Mouse (Mus musculus): ENCODE data around the gene Rnf114. TPM values are rescaled to one million over a fixed set of nuclear protein-coding genes. Genes with fewer than 3 reads are reported as not detected.
A peak's percentile ranks its signal among the peaks of the same experiment; 100 is the strongest.

The Rnf114 gene
- polyA plus RNA-seq, 1 experiment from 2014 or later = 150 TPM

DNA sequence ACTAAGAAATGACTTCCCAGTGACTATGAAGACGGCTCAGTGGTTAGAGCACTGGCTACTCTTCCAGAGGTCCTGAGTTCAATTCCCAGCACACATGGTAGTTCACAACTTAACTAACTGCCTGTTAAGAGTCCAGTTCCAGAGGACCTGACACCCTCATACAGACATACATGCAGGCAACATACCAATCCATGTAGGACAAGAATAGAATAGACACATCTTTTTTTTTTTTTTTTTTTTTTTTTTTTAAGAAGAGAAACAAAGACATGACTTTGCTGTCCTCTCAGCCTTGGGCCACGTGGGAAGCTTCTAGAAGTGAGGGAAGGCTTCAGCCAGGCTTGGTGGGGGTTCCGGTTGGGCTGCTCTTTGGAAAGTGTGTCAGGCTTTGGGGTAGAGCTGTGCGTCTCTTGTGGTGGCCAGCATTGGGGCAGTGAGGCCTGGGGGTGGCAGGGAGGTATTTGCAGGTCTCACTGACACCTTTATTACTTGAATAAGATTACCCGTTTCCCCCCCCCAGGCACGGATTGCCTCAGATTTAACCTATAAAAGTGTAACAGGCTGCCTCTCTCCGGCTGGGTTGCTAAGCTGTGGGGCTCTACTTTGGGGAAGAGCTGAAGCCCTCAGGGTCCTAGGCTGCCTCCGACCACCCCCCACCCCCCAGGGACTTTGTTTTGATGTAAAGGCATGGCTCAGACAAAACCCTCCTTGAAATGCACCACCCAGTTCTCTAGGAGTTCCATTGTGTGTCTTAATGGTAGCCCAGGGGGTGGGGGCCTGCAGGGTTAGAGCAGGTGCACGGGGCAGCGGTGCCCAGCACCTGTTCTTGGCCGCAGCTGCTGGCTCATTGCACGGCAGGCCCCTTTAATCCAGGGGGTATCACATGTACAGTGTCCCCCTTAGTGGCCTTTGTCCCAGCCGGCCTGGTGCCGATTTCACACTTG is 47.4 kb downstream of the Rnf114 start:
- DNase-seq (ENCODE audit: low spot score) = no peak
- no peak overlapping the region for H3K4me2 ChIP-seq (ENCODE audit: low read length)
- 19% methylated on average over 14 of the region's 14 CpGs for WGBS
- H3K4me3 ChIP-seq (ENCODE audit: low read depth, low read length) = no peak overlapping the region
- no peak for ATAC-seq
- H3K9ac ChIP-seq (ENCODE audit: low read length) = no peak overlapping the region
- peaks cover 32% of the 10 kb centered on the region for H3K27me3 ChIP-seq (replicated peaks; ENCODE audit: control insufficient read depth, insufficient read depth, low read length)
- no peaks in the 10 kb centered on the region; the same call in 1 of the 2 replicates for H3K4me1 ChIP-seq (ENCODE audit: control insufficient read depth, insufficient read depth, low read length)
- no peaks in the 10 kb centered on the region for H3K9me3 ChIP-seq (replicated peaks; ENCODE audit: control insufficient read depth, low read length)
- H3K27ac ChIP-seq (ENCODE audit: low read depth, low read length) = no peak overlapping the region
- H3K36me3 ChIP-seq (ENCODE audit: control insufficient read depth, insufficient read depth, low read length) = no peaks in the 10 kb centered on the region

DNA sequence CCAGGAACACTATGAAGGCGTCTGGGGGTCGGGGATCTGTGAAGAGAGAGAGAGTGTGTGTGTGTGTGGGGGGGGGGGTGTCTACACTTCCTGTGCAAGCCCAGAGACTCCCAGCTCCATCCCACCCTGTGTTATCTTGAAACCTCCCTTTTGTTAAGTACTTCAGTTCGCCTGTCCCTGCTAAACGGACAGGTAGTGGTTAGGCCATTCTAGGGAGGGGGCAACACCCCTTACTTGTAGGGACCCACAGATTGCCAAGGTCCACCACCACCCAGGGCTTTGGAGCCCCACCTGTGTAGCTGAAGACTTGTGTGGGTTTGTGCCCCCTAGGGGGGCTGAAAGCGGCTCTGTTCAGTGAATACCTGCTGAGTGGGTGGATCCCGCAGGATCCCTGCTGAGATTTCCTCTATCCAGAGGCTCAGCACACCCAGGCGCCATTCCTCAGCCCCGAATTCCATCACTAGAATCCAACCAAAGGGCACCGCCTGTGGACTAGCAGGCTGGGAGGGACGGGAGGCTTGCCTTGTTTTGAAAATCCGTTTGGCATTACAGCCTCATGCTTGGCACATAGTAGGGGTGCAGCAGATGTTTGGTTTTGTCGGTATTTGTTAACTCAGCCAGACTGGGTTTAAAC is 48.1 kb downstream of the Rnf114 start:
- Histone ChIP-seq H3K4me2 (ENCODE audit: low read length) (no peak overlapping the region), H3K36me3 (ENCODE audit: control insufficient read depth, insufficient read depth, low read length) (no peaks in the 10 kb centered on the region), H3K9ac (ENCODE audit: low read length) (no peak overlapping the region), H3K4me1 (ENCODE audit: control insufficient read depth, insufficient read depth, low read length) (no peaks in the 10 kb centered on the region; the same call in 1 of the 2 replicates), H3K27ac (ENCODE audit: low read depth, low read length) (no peak overlapping the region), H3K9me3 (replicated peaks; ENCODE audit: control insufficient read depth, low read length) (no peaks in the 10 kb centered on the region), H3K27me3 (replicated peaks; ENCODE audit: control insufficient read depth, insufficient read depth, low read length) (peaks cover 32% of the 10 kb centered on the region), H3K4me3 (ENCODE audit: low read depth, low read length) (no peak overlapping the region)
- DNase-seq (ENCODE audit: low spot score) (no peak), ATAC-seq (no peak)
- WGBS = 8% methylated on average over 12 of the region's 12 CpGs

DNA sequence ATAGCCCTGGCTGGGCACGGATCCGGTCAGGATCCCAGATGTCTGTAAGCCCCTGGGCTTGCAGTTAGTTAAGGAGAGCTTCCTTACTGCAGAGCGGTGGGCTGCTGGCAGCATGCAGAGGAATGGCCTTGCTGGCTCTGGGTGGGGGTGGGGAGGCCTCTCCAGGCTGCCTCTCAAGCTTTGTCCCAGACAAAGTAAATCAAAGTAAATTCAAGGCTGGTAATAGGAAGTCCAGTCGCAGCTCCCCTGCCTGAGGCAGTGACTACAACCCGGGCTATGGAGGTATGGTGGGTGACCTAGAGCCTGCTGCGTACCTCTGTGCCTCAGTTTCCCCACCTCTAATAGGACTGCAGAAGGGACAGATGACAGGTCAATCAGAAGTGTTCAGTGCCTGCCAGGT is 48.9 kb downstream of the Rnf114 start:
- no peak overlapping the region for H3K4me2 ChIP-seq (ENCODE audit: low read length)
- no peak overlapping the region for H3K9ac ChIP-seq (ENCODE audit: low read length)
- no peaks in the 10 kb centered on the region for H3K9me3 ChIP-seq (replicated peaks; ENCODE audit: control insufficient read depth, low read length)
- H3K4me3 ChIP-seq (ENCODE audit: low read depth, low read length) = no peak overlapping the region
- no peaks in the 10 kb centered on the region; the same call in 1 of the 2 replicates for H3K4me1 ChIP-seq (ENCODE audit: control insufficient read depth, insufficient read depth, low read length)
- H3K36me3 ChIP-seq (ENCODE audit: control insufficient read depth, insufficient read depth, low read length) = no peaks in the 10 kb centered on the region
- no peak overlapping the region for H3K27ac ChIP-seq (ENCODE audit: low read depth, low read length)
- 7% methylated on average over 6 of the region's 6 CpGs for WGBS
- DNase-seq (ENCODE audit: low spot score) = no peak
- no peak for ATAC-seq
- H3K27me3 ChIP-seq (replicated peaks; ENCODE audit: control insufficient read depth, insufficient read depth, low read length) = peaks cover 30% of the 10 kb centered on the region

DNA sequence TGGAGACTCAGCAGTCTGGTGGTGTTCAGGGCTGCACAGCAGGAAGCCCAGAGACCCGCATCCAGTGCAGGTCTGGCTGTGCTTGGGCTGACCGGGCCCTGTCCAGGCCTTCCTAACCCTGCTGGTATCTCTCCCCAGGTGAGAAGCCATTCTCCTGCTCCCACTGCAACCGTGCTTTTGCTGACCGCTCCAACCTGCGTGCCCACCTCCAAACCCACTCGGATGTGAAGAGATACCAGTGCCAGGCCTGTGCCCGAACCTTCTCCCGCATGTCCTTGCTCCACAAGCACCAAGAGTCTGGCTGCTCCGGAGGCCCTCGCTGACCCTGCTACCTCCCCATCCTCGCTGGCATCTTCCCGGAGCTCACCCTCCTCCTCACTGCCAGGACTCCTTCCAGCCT is 49.3 kb downstream of the Rnf114 start:
- Histone ChIP-seq H3K4me1 (ENCODE audit: control insufficient read depth, insufficient read depth, low read length) (no peaks in the 10 kb centered on the region; the same call in 1 of the 2 replicates), H3K9me3 (replicated peaks; ENCODE audit: control insufficient read depth, low read length) (no peaks in the 10 kb centered on the region), H3K27ac (ENCODE audit: low read depth, low read length) (no peak overlapping the region), H3K27me3 (replicated peaks; ENCODE audit: control insufficient read depth, insufficient read depth, low read length) (peaks cover 25% of the 10 kb centered on the region), H3K9ac (ENCODE audit: low read length) (no peak overlapping the region), H3K4me3 (ENCODE audit: low read depth, low read length) (no peak overlapping the region), H3K4me2 (ENCODE audit: low read length) (no peak overlapping the region), H3K36me3 (ENCODE audit: control insufficient read depth, insufficient read depth, low read length) (no peaks in the 10 kb centered on the region)
- no peak for DNase-seq (ENCODE audit: low spot score)
- 68% methylated on average over 12 of the region's 12 CpGs for WGBS
- ATAC-seq = no peak

DNA sequence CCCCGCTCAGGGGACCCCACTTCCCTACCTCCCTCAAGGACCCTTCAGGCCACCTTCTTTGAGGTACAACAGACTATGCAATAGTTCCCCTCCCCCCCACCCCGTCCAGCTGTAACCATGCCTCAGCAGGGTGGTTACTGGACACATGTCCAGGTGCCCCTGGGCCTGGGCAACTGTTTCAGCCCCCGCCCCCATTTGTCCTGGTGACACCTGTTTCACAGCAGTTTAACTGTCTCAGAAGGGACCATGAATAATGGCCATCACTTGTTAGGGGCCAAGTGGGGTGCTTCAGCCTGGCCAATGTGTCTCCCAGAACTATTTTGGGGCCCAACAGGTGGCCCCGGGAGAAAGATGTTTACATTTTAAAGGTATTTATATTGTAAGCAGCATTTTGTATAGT is 49.9 kb downstream of the Rnf114 start:
- Histone ChIP-seq H3K27ac (ENCODE audit: low read depth, low read length) (no peak overlapping the region), H3K4me3 (ENCODE audit: low read depth, low read length) (no peak overlapping the region), H3K36me3 (ENCODE audit: control insufficient read depth, insufficient read depth, low read length) (no peaks in the 10 kb centered on the region), H3K9me3 (replicated peaks; ENCODE audit: control insufficient read depth, low read length) (no peaks in the 10 kb centered on the region), H3K4me1 (ENCODE audit: control insufficient read depth, insufficient read depth, low read length) (no peaks in the 10 kb centered on the region; the same call in 1 of the 2 replicates), H3K27me3 (replicated peaks; ENCODE audit: control insufficient read depth, insufficient read depth, low read length) (peaks cover 19% of the 10 kb centered on the region), H3K4me2 (ENCODE audit: low read length) (no peak overlapping the region), H3K9ac (ENCODE audit: low read length) (no peak overlapping the region)
- WGBS = 78% methylated on average over 4 of the region's 4 CpGs
- DNase-seq (ENCODE audit: low spot score) (no peak), ATAC-seq (no peak)

DNA sequence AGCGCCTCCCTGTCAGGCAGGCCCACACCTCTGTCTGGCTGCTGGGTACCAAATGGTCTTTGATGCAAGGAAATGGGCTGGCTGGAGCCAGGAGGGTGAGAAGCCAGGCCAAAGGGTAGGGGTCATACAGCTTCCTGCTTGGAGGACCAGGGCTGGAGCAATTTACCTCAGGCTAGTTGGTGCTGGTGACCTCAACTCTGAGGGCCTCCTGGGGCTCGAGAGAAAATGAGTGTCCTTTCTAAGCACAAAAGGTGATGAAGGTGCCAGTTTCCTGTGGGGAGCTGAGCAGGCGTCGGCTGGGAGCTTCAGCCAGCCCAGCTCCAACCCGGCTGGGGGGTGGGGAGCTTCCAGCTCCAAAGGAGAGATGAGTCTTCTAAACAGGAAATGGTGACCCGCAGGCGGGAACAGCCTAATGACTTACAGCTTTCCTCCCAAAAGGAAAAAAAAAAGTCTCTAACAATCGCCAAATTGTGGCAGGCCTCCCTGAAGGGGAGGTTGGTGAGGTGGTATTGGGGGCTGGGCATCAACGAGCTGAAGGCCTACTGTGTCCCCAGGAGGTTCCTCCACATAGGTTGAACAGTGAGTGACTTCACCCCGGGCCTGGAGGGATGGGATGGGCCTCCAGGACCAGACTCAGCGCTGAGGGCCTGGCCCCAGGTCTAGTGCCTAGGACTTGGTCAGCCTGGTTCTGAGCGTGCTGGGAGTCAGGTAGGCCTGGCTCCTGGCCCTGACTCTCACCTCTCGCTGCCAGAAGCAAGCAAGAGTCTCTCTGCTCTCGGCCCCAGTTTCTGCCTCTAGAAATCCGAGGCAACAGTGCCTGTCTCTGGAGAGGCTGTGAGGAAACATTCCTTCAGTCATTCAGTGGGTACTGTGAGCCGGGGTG is 50.9 kb downstream of the Rnf114 start:
- no peak for DNase-seq (ENCODE audit: low spot score)
- WGBS = 33% methylated on average over 16 of the region's 16 CpGs
- Histone ChIP-seq H3K36me3 (ENCODE audit: control insufficient read depth, insufficient read depth, low read length) (no peaks in the 10 kb centered on the region), H3K4me2 (ENCODE audit: low read length) (no peak overlapping the region), H3K4me3 (ENCODE audit: low read depth, low read length) (no peak overlapping the region), H3K9ac (ENCODE audit: low read length) (no peak overlapping the region), H3K4me1 (ENCODE audit: control insufficient read depth, insufficient read depth, low read length) (no peaks in the 10 kb centered on the region; the same call in 1 of the 2 replicates), H3K27me3 (replicated peaks; ENCODE audit: control insufficient read depth, insufficient read depth, low read length) (peaks cover 15% of the 10 kb centered on the region), H3K27ac (ENCODE audit: low read depth, low read length) (peak overlapping the region; percentile 36; the same call in 1 of the 2 replicates), H3K9me3 (replicated peaks; ENCODE audit: control insufficient read depth, low read length) (no peaks in the 10 kb centered on the region)
- ATAC-seq = no peak

DNA sequence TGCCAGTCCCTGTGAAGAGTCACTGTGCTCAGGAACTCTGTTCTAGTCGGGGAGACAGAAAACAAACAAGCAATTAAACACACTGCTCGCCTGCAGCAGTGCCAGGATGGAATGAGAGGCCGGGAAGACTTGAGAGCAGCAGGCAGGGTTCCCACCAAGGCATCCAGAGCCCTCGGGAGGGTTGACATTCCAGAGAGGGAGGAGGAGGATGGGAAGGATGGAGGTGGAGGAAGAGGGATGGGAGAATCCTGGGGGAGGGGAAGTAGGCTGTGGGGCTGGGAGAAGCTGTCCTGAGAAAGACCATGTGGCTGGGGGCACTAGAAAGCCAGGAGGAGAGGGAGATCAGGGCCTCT is 51.5 kb downstream of the Rnf114 start:
- H3K4me3 ChIP-seq (ENCODE audit: low read depth, low read length) = no peak overlapping the region
- no peak overlapping the region for H3K9ac ChIP-seq (ENCODE audit: low read length)
- H3K9me3 ChIP-seq (replicated peaks; ENCODE audit: control insufficient read depth, low read length) = no peaks in the 10 kb centered on the region
- no peaks in the 10 kb centered on the region for H3K36me3 ChIP-seq (ENCODE audit: control insufficient read depth, insufficient read depth, low read length)
- H3K4me2 ChIP-seq (ENCODE audit: low read length) = no peak overlapping the region
- peaks cover 9% of the 10 kb centered on the region for H3K27me3 ChIP-seq (replicated peaks; ENCODE audit: control insufficient read depth, insufficient read depth, low read length)
- no peaks in the 10 kb centered on the region; the same call in 1 of the 2 replicates for H3K4me1 ChIP-seq (ENCODE audit: control insufficient read depth, insufficient read depth, low read length)
- WGBS = 15% methylated on average over 4 of the region's 4 CpGs
- ATAC-seq (no peak), DNase-seq (ENCODE audit: low spot score) (no peak)
- H3K27ac ChIP-seq (ENCODE audit: low read depth, low read length) = 0 out of 2 replicates have a peak overlapping the region, but pooled peaks have one; percentile 36

DNA sequence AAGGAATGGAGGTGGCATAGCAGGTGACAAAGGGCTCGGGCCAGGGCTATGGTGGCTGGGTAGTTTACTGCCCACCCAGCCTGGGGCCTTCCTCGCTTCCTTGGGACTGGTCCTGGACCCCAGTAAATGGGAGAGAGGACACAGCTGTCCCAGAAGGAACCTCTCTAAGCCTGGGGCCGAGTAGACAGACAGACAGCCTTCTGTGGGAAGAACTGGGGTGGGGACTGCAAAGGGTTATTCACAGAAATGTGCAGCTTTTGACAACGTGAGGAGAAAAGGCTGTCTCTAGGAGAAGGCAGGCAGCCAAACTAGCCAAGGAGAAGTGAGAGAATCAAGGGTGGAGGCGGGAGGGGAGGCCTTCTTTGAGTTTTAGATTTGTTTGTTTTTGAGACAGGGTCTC is 52.0 kb downstream of the Rnf114 start:
- Histone ChIP-seq H3K4me3 (ENCODE audit: low read depth, low read length) (no peak overlapping the region), H3K9ac (ENCODE audit: low read length) (no peak overlapping the region), H3K4me1 (ENCODE audit: control insufficient read depth, insufficient read depth, low read length) (no peaks in the 10 kb centered on the region; the same call in 1 of the 2 replicates), H3K27me3 (replicated peaks; ENCODE audit: control insufficient read depth, insufficient read depth, low read length) (peaks cover 5% of the 10 kb centered on the region; the same call in 1 of the 2 replicates), H3K9me3 (replicated peaks; ENCODE audit: control insufficient read depth, low read length) (no peaks in the 10 kb centered on the region), H3K4me2 (ENCODE audit: low read length) (no peak overlapping the region), H3K36me3 (ENCODE audit: control insufficient read depth, insufficient read depth, low read length) (no peaks in the 10 kb centered on the region), H3K27ac (ENCODE audit: low read depth, low read length) (no peak overlapping the region)
- ATAC-seq (no peak), DNase-seq (ENCODE audit: low spot score) (no peak)
- 65% methylated on average over 5 of the region's 5 CpGs for WGBS
